Mouse (Mus musculus) ES-E14 (cell line): ENCODE data around the gene Sik3. TPM values are rescaled to one million over a fixed set of nuclear protein-coding genes. Genes with fewer than 3 reads are reported as not detected.

Experiments
- DNase-seq: peaks from one replicate; pipeline ENCODE4 v3.0.0-alpha.2; 2013; ENCODE audit warnings: low read depth, low spot score
- H3K27ac ChIP-seq: 2 replicates; pipeline ENCODE4 v1.5.1; 2012; ENCODE audit warnings: low read depth, mild to moderate bottlenecking, low read length, moderate library complexity, mixed read lengths; ENCODE audit not compliant: poor library complexity, insufficient read depth, severe bottlenecking
- H3K36me3 ChIP-seq: 2 replicates; pipeline ENCODE4 v1.6.1; 2012; ENCODE audit warnings: mild to moderate bottlenecking, low read length, moderate library complexity, mixed read lengths; ENCODE audit not compliant: control insufficient read depth, poor library complexity, insufficient read depth, severe bottlenecking
- H3K4me1 ChIP-seq, 2 experiments: fragments of 150-350 bp in 1 of 2; sonication (generic) in 1 of 2; 2 replicates each; pipeline ENCODE4 v1.6.1; 2012; ENCODE audit warnings: low read length in 2 of 2, mild to moderate bottlenecking in 1 of 2, mixed read lengths in 1 of 2; ENCODE audit not compliant: control insufficient read depth in 2 of 2, insufficient read depth in 2 of 2, poor library complexity in 1 of 2
- H3K4me3 ChIP-seq, 2 experiments: fragments of 150-350 bp in 1 of 2; sonication (generic) in 1 of 2; 2 replicates each; pipeline ENCODE4 v1.5.1; 2012; ENCODE audit warnings: low read length in 2 of 2, low read depth in 1 of 2, mild to moderate bottlenecking in 1 of 2, mixed read lengths in 1 of 2; ENCODE audit not compliant: insufficient read depth in 1 of 2, poor library complexity in 1 of 2, severe bottlenecking in 1 of 2
- H3K9ac ChIP-seq: 2 replicates; pipeline ENCODE4 v1.6.1; 2012; ENCODE audit warnings: low read depth, mild to moderate bottlenecking, low read length, mixed read lengths; ENCODE audit not compliant: poor library complexity, insufficient read depth, severe bottlenecking
- H3K9me3 ChIP-seq: fragments of 150-350 bp; sonication (generic); 2 replicates; pipeline ENCODE4 v1.6.1; 2012; ENCODE audit warnings: low read depth, mild to moderate bottlenecking, low read length; ENCODE audit not compliant: control insufficient read depth, insufficient read depth
- CHD2 ChIP-seq: IDR thresholded peaks from 2 replicates; pipeline ENCODE4 v1.6.1; 2014; ENCODE audit warnings: mild to moderate bottlenecking, low read depth, low read length, inconsistent platforms
- HCFC1 ChIP-seq: IDR thresholded peaks from 2 replicates; pipeline ENCODE4 v1.6.1; 2012; ENCODE audit warnings: low read length, inconsistent platforms, borderline replicate concordance; ENCODE audit not compliant: insufficient read depth
- MAFK ChIP-seq: IDR thresholded peaks from 2 replicates; pipeline ENCODE4 v1.6.1; 2014; ENCODE audit warnings: mild to moderate bottlenecking, low read depth, low read length, inconsistent platforms; ENCODE audit not compliant: insufficient read depth
- ZC3H11A ChIP-seq: IDR thresholded peaks from 2 replicates; pipeline ENCODE4 v1.6.1; 2012; ENCODE audit warnings: low read depth, mild to moderate bottlenecking, inconsistent platforms, low read length, borderline replicate concordance
- ZNF384 ChIP-seq: IDR thresholded peaks from 2 replicates; pipeline ENCODE4 v1.6.1; 2012; ENCODE audit warnings: low read depth, low read length, inconsistent platforms
- in situ Hi-C, 2 experiments: fragments of 600-800 bp; cut with MboI; formaldehyde crosslinking; loops; one replicate each; pipeline ENCODE4 v1.15.1; 2025; ENCODE audit warnings: low sequenced_read_pairs in 2 of 2, inconsistent platforms in 1 of 2; ENCODE audit not compliant: unreplicated experiment in 2 of 2
- total RNA-seq: library from RNA; depleted of rRNA; stranded (reverse); fragments of 300-350 nt; gene quantifications from 2 replicates; pipeline ENCODE4 v1.2.3, GENCODE M21; 2012

Sik3 gene
- total RNA-seq, 1 experiment, result 18.9 TPM

GRCm38 (mm10) chr9:46175300-46175699 lies 162.7 kb downstream of the Sik3 start:
- H3K9me3 ChIP-seq, result no peaks in the 10 kb centered on the region
- no peak overlapping the region for H3K4me3 ChIP-seq
- H3K9ac ChIP-seq, result no peak overlapping the region
- H3K4me1 ChIP-seq, result peaks cover 2 to 5% of the 10 kb centered on the region in 2 experiments; a peak in 3 of 4 replicates
- TF ChIP-seq CHD2 (no peak), MAFK (no peak), HCFC1 (no peak), ZNF384 (no peak), ZC3H11A (no peak)
- no peak overlapping the region for H3K27ac ChIP-seq
- in situ Hi-C loops, result no loop called here
- no peaks in the 10 kb centered on the region; the same call in 1 of the 2 replicates for H3K36me3 ChIP-seq
- DNase-seq, result no peak

- H3K4me1 ChIP-seq, result peaks cover 2 to 6% of the 10 kb centered on the region in 2 experiments; a peak in 3 of 4 replicates
- TF ChIP-seq CHD2 (no peak), ZNF384 (no peak)
- no peak for DNase-seq
- H3K36me3 ChIP-seq, result peaks cover 2% of the 10 kb centered on the region; the same call in 1 of the 2 replicates
- in situ Hi-C loops, result no loop called here
- H3K4me3 ChIP-seq, result no peak overlapping the region
- no peak overlapping the region for H3K9ac ChIP-seq
- no peaks in the 10 kb centered on the region for H3K9me3 ChIP-seq
- H3K27ac ChIP-seq, result no peak overlapping the region
Observed at GRCm38 (mm10) chr9:46175938-46176375, 163.3 kb downstream of the Sik3 start.

- H3K36me3 ChIP-seq, result peaks cover 2% of the 10 kb centered on the region; the same call in 1 of the 2 replicates
- H3K4me1 ChIP-seq, result peaks cover 2 to 11% of the 10 kb centered on the region in 2 experiments; a peak in 3 of 4 replicates
- H3K9ac ChIP-seq, result no peak overlapping the region
- in situ Hi-C loops, result no loop called here
- TF ChIP-seq ZC3H11A (no peak), MAFK (no peak), CHD2 (no peak), HCFC1 (no peak), ZNF384 (no peak)
- no peaks in the 10 kb centered on the region for H3K9me3 ChIP-seq
- DNase-seq, result no peak
- no peak overlapping the region for H3K4me3 ChIP-seq
- H3K27ac ChIP-seq, result no peak overlapping the region
Observed at GRCm38 (mm10) chr9:46176613-46177012, 164.0 kb downstream of the Sik3 start.

- peaks cover 0 to 10% of the 10 kb centered on the region in 2 experiments; a peak in 2 of 4 replicates for H3K4me1 ChIP-seq
- H3K36me3 ChIP-seq, result peaks cover 2% of the 10 kb centered on the region; the same call in 1 of the 2 replicates
- TF ChIP-seq ZC3H11A (no peak), HCFC1 (no peak), CHD2 (no peak), MAFK (no peak), ZNF384 (no peak)
- no peaks in the 10 kb centered on the region for H3K9me3 ChIP-seq
- no peak overlapping the region for H3K27ac ChIP-seq
- no peak for DNase-seq
- H3K9ac ChIP-seq, result no peak overlapping the region
- no peak overlapping the region for H3K4me3 ChIP-seq
- in situ Hi-C loops, result no loop called here
Observed at GRCm38 (mm10) chr9:46178595-46178994, 166.0 kb downstream of the Sik3 start.

- peaks cover 0 to 7% of the 10 kb centered on the region in 2 experiments; a peak in 2 of 4 replicates for H3K4me1 ChIP-seq
- H3K9ac ChIP-seq, result no peak overlapping the region
- H3K4me3 ChIP-seq, result no peak overlapping the region
- no peaks in the 10 kb centered on the region for H3K9me3 ChIP-seq
- in situ Hi-C loops, result loop anchor here in 1 of 2 experiments (10.0 kb wide), 1 partner anchor 176 kb away; no protein-coding TSS in a partner anchor
- H3K36me3 ChIP-seq, result peaks cover 2% of the 10 kb centered on the region; the same call in 1 of the 2 replicates
- no peak for TF ChIP-seq MAFK
- TF ChIP-seq ZNF384, result no peak
- no peak for TF ChIP-seq ZC3H11A
- no peak for TF ChIP-seq CHD2
- TF ChIP-seq HCFC1, result no peak
- no peak for DNase-seq
- H3K27ac ChIP-seq, result no peak overlapping the region
Observed at GRCm38 (mm10) chr9:46181297-46181696, 168.7 kb downstream of the Sik3 start.
